In the genomic region with DNA sequence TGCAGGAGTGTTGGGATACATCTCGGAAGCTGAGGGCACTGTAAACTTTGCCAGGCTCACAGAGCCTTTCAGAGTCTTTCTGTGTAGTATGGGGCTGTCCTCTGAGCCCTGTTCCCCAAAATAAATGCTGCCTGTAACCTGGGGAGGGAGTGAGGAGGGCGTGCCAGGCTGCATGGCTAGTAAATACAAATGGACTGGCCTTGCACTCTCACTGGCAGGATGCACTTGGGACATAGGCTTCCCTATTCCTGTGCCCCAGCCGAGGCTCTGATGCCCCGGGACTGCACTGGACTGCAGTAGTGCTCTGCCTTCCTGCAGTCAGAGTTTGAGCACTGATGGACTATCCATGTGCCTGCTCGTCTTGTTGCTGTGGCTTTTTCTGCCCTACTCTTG, we compare ENCODE assay signal across 7 mouse cellular contexts. TPM values are rescaled to one million over a fixed set of nuclear protein-coding genes. Genes with fewer than 3 reads are reported as not detected.
DNase-seq lines count a peak whose midpoint lies in the region; ATAC-seq lines count a peak whose summit lies in the region.

No protein-coding gene starts in this region.

- H3K9me3 ChIP-seq in megakaryocyte, embryonic 14.5 days: no peaks in the 10 kb centered on the region
- H3K9me3 ChIP-seq in forebrain, embryonic 15.5 days: no peaks in the 10 kb centered on the region
- no peaks in the 10 kb centered on the region for H3K9me3 ChIP-seq in limb, embryonic 15.5 days
- no peaks in the 10 kb centered on the region for H3K9me3 ChIP-seq in stomach, embryonic 15.5 days

- no peak for ATAC-seq in megakaryocyte, adult 5-6 weeks (ENCODE audit: poor library complexity, severe bottlenecking)
- no peak for ATAC-seq in forebrain, embryonic 15.5 days (replicated peaks)
- no peak for ATAC-seq in limb, embryonic 15.5 days (ENCODE audit: insufficient number of reproducible peaks, low FRiP score, low TSS enrichment, low read depth)
- no peak for ATAC-seq in stomach, embryonic 15.5 days (ENCODE audit: insufficient read depth, low FRiP score, low read depth)

- peaks cover 51% of the 10 kb centered on the region for H3K4me1 ChIP-seq in megakaryocyte, embryonic 14.5 days
- H3K4me1 ChIP-seq in forebrain, embryonic 15.5 days: peaks cover 40% of the 10 kb centered on the region
- peaks cover 71% of the 10 kb centered on the region for H3K4me1 ChIP-seq in limb, embryonic 15.5 days
- peaks cover 67% of the 10 kb centered on the region for H3K4me1 ChIP-seq in stomach, embryonic 15.5 days

- peak overlapping the region; percentile 83 for H3K4me3 ChIP-seq in megakaryocyte, embryonic 14.5 days (replicated peaks)
- peak overlapping the region; percentile 12; the same call in 1 of the 2 replicates for H3K4me3 ChIP-seq in forebrain, embryonic 15.5 days
- peak overlapping the region; percentile 16 for H3K4me3 ChIP-seq in limb, embryonic 15.5 days
- H3K4me3 ChIP-seq in stomach, embryonic 15.5 days (replicated peaks): peak overlapping the region; percentile 31

- DNase-seq in cerebellum, postnatal 25 days: no peak
- DNase-seq in urinary bladder, adult 2 months (ENCODE audit: low spot score): no peak

- H3K4me2 ChIP-seq in forebrain, embryonic 15.5 days (replicated peaks): peak overlapping the region; percentile 28
- peak overlapping the region; percentile 48 for H3K4me2 ChIP-seq in limb, embryonic 15.5 days
- peak overlapping the region; percentile 62 for H3K4me2 ChIP-seq in stomach, embryonic 15.5 days

- peak overlapping the region; percentile 94 for H3K27ac ChIP-seq in forebrain, embryonic 15.5 days (replicated peaks)
- peak overlapping the region; percentile 97 for H3K27ac ChIP-seq in limb, embryonic 15.5 days
- H3K27ac ChIP-seq in stomach, embryonic 15.5 days: peak overlapping the region; percentile 99

- H3K27me3 ChIP-seq in megakaryocyte, embryonic 14.5 days (replicated peaks): no peaks in the 10 kb centered on the region
- no peaks in the 10 kb centered on the region for H3K27me3 ChIP-seq in forebrain, embryonic 15.5 days
- no peaks in the 10 kb centered on the region for H3K27me3 ChIP-seq in limb, embryonic 15.5 days
- no peaks in the 10 kb centered on the region for H3K27me3 ChIP-seq in stomach, embryonic 15.5 days (replicated peaks)

- 58% methylated on average over 5 of the region's 5 CpGs for WGBS in forebrain, embryonic 15.5 days
- WGBS in limb, embryonic 15.5 days: 29% methylated on average over 5 of the region's 5 CpGs
- WGBS in stomach, embryonic 15.5 days: 30% methylated on average over 5 of the region's 5 CpGs

- H3K36me3 ChIP-seq in megakaryocyte, embryonic 14.5 days (replicated peaks; ENCODE audit: low read length): peaks cover 90% of the 10 kb centered on the region
- peaks cover 36% of the 10 kb centered on the region for H3K36me3 ChIP-seq in forebrain, embryonic 15.5 days
- peaks cover 64% of the 10 kb centered on the region for H3K36me3 ChIP-seq in limb, embryonic 15.5 days
- H3K36me3 ChIP-seq in stomach, embryonic 15.5 days: peaks cover 25% of the 10 kb centered on the region

- peak overlapping the region; percentile 34 for H3K9ac ChIP-seq in forebrain, embryonic 15.5 days (replicated peaks)
- H3K9ac ChIP-seq in limb, embryonic 15.5 days: peak overlapping the region; percentile 23; the same call in 1 of the 2 replicates
- peak overlapping the region; percentile 32 for H3K9ac ChIP-seq in stomach, embryonic 15.5 days

RNA-seq across cellular contexts. Expression of a gene that starts 26.7 kb away (rescaled TPM):
- polyA plus RNA-seq in megakaryocyte, embryonic 14.5 days (2012; ENCODE audit: insufficient read depth, low replicate concordance): 473 and 551 TPM in 2 replicates
- total RNA-seq in megakaryocyte, adult 5-6 weeks (2015): 68.9 and 69.0 TPM in 2 replicates
- total RNA-seq in megakaryocyte, adult 5-6 weeks (2017): 44.3 and 45.9 TPM in 2 replicates
- polyA plus RNA-seq in forebrain, embryonic 15.5 days (2015; fragmentation: Nextera tagmentation; extraction: Ambion mirVana): 146 and 152 TPM in 2 replicates
- 137 and 149 TPM in 2 replicates for polyA plus RNA-seq in limb, embryonic 15.5 days (2015; fragmentation: Nextera tagmentation; extraction: Ambion mirVana)
- polyA plus RNA-seq in stomach, embryonic 15.5 days (2015; fragmentation: Nextera tagmentation; extraction: Ambion mirVana): 128 and 137 TPM in 2 replicates
- 90.0 and 93.9 TPM in 2 replicates for polyA plus RNA-seq in urinary bladder, adult 2 months (2012; rRNA removed)

RNA-seq across cellular contexts. Expression of a gene that starts 26.9 kb away (rescaled TPM):
- 55.0 and 64.0 TPM in 2 replicates for polyA plus RNA-seq in megakaryocyte, embryonic 14.5 days (2012; ENCODE audit: insufficient read depth, low replicate concordance)
- total RNA-seq in megakaryocyte, adult 5-6 weeks (2015): 26.2 and 29.6 TPM in 2 replicates
- total RNA-seq in megakaryocyte, adult 5-6 weeks (2017): 13.9 and 14.2 TPM in 2 replicates
- 20.5 and 22.6 TPM in 2 replicates for polyA plus RNA-seq in forebrain, embryonic 15.5 days (2015; fragmentation: Nextera tagmentation; extraction: Ambion mirVana)
- polyA plus RNA-seq in limb, embryonic 15.5 days (2015; fragmentation: Nextera tagmentation; extraction: Ambion mirVana): 23.9 and 37.6 TPM in 2 replicates
- 22.2 and 24.2 TPM in 2 replicates for polyA plus RNA-seq in stomach, embryonic 15.5 days (2015; fragmentation: Nextera tagmentation; extraction: Ambion mirVana)
- polyA plus RNA-seq in urinary bladder, adult 2 months (2012; rRNA removed): 27.3 and 38.1 TPM in 2 replicates

RNA-seq across cellular contexts. Expression of a gene that starts 31.5 kb away (rescaled TPM):
- 2.7 and 5.0 TPM in 2 replicates for polyA plus RNA-seq in megakaryocyte, embryonic 14.5 days (2012; ENCODE audit: insufficient read depth, low replicate concordance)
- 0.18 and 0.40 TPM in 2 replicates for total RNA-seq in megakaryocyte, adult 5-6 weeks (2015)
- total RNA-seq in megakaryocyte, adult 5-6 weeks (2017): 0.99 and 1.1 TPM in 2 replicates
- polyA plus RNA-seq in forebrain, embryonic 15.5 days (2015; fragmentation: Nextera tagmentation; extraction: Ambion mirVana): 2.0 and 2.5 TPM in 2 replicates
- polyA plus RNA-seq in limb, embryonic 15.5 days (2015; fragmentation: Nextera tagmentation; extraction: Ambion mirVana): 1.9 and 2.1 TPM in 2 replicates
- 3.2 and 3.3 TPM in 2 replicates for polyA plus RNA-seq in stomach, embryonic 15.5 days (2015; fragmentation: Nextera tagmentation; extraction: Ambion mirVana)
- 10.7 and 11.0 TPM in 2 replicates for polyA plus RNA-seq in urinary bladder, adult 2 months (2012; rRNA removed)

RNA-seq across cellular contexts. Expression of a gene that starts 50.4 kb away (rescaled TPM):
- polyA plus RNA-seq in megakaryocyte, embryonic 14.5 days (2012; ENCODE audit: insufficient read depth, low replicate concordance): 24.4 and 42.0 TPM in 2 replicates
- 5.3 and 6.0 TPM in 2 replicates for total RNA-seq in megakaryocyte, adult 5-6 weeks (2015)
- total RNA-seq in megakaryocyte, adult 5-6 weeks (2017): 11.5 and 16.8 TPM in 2 replicates
- polyA plus RNA-seq in forebrain, embryonic 15.5 days (2015; fragmentation: Nextera tagmentation; extraction: Ambion mirVana): 60.0 and 60.3 TPM in 2 replicates
- 35.5 and 35.8 TPM in 2 replicates for polyA plus RNA-seq in limb, embryonic 15.5 days (2015; fragmentation: Nextera tagmentation; extraction: Ambion mirVana)
- 42.5 and 45.5 TPM in 2 replicates for polyA plus RNA-seq in stomach, embryonic 15.5 days (2015; fragmentation: Nextera tagmentation; extraction: Ambion mirVana)
- 18.9 and 27.3 TPM in 2 replicates for polyA plus RNA-seq in urinary bladder, adult 2 months (2012; rRNA removed)

Comparison
In these comparisons a context has a peak if more than half of its experiments do, and no peak if none do; other contexts are left out.
1. H3K4me3 ChIP-seq: peak in every context shown above with its lines; median percentile 83 in megakaryocyte, embryonic 14.5 days; 31 in stomach, embryonic 15.5 days; 16 in limb, embryonic 15.5 days; 12 in forebrain, embryonic 15.5 days.